Mouse (Mus musculus): Measurements from ENCODE around the gene Gm11172.

DNA sequence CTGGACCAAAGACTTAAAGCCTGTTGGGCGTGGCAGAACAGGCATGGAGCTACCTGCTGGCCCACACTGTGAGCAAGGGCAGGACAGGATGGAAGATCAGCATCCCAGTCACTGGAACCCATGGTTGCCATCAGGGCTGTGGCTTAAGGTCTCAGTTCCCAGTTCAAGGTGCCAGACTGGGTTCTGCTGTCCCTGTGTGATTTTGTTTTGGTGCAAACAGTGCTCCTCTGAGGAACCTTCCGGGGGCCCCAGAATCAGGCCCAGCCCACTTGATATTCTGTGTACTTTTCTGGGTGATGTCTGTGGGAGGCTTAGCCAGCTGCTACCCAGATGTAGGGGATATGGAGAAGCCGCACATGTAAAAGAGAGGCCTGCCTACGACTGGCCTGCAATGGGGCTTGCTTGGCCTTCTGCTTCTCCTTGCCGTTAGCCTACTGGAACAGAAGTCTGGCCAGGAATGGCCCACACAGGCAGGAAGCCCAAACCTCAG lies 32.0 kb upstream of the Gm11172 start:
- no peak for TF ChIP-seq TAL1 (conservative IDR thresholded peaks at IDR 0.05; ENCODE audit: low read depth, low read length)
- TF ChIP-seq CTCF (IDR thresholded peaks at IDR 0.05; ENCODE audit: low read depth, low read length): no peak

All from G1E (cell line).